Mouse (Mus musculus) lung, postnatal 14 days (tissue): Measurements from ENCODE around the gene Hist1h2ad.
"Not testable (repeated sequence)": the region's sequence is repeated elsewhere in the genome, so short reads cannot be mapped to it uniquely, and the experiment has no call there.

ENCODE experiments used
- DNase-seq: peaks from one replicate; pipeline ENCODE4 v3.0.0; 2021

Hist1h2ad gene

DNA sequence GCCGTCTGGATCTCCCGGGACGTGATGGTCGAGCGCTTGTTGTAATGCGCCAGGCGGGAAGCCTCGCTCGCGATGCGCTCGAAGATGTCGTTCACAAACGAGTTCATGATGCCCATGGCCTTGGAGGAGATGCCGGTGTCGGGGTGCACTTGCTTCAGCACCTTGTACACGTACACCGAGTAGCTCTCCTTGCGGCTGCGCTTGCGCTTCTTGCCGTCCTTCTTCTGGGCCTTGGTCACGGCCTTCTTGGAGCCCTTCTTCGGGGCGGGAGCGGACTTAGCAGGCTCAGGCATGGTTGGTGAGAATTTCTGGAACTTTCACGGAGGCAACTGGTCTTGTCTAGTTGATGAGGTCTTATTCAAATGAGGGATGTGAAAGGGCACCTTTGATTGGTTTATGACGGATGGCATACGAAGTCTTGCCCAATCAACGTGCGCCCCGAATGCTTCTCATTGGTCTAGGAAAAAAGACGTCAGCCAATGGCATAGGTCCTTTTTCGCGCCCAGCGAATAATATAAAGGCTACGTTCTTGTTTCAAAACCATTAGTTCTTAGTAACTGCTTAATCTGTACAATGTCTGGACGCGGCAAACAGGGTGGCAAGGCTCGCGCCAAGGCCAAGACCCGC is at the start of gene Hist1h2ad, which contains the start of gene Hist1h2bf:
Gene Hist1h2ad, plus strand, starts transcription at position 484 of the 627 bp plus-strand sequence.
Gene Hist1h2bf, minus strand, starts transcription at position 299 of the 627 bp plus-strand sequence.
- peak; percentile 88 for DNase-seq

GRCm38 (mm10) chr13:23524654-23525053 is 49.5 kb upstream of the Hist1h2ad start:
- peak; percentile 77 for DNase-seq

- no peak for DNase-seq
Observed at GRCm38 (mm10) chr13:23525901-23526300, 48.3 kb upstream of the Hist1h2ad start.

- DNase-seq = peak; percentile 96
Observed at GRCm38 (mm10) chr13:23526312-23526711, 47.9 kb upstream of the Hist1h2ad start.

DNA sequence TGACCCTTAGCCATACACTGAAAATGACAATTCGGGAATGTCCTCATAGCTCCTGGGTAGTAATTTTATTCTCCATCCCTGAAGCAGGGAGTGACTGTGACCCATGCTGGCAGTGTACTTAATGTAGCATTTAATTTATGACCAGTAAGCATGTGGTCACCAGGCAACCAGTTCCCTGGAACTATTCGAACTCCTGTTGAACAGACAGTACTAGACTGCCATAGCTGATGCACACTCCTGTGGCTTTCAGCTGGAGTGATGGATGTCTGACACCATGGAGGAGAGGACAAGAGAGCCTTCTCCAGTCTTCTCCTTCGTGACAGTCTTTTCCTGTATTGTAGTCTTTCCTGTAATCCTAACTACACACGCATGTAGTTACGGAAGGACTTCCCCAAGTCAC is 45.2 kb upstream of the Hist1h2ad start:
- DNase-seq = no peak

DNA sequence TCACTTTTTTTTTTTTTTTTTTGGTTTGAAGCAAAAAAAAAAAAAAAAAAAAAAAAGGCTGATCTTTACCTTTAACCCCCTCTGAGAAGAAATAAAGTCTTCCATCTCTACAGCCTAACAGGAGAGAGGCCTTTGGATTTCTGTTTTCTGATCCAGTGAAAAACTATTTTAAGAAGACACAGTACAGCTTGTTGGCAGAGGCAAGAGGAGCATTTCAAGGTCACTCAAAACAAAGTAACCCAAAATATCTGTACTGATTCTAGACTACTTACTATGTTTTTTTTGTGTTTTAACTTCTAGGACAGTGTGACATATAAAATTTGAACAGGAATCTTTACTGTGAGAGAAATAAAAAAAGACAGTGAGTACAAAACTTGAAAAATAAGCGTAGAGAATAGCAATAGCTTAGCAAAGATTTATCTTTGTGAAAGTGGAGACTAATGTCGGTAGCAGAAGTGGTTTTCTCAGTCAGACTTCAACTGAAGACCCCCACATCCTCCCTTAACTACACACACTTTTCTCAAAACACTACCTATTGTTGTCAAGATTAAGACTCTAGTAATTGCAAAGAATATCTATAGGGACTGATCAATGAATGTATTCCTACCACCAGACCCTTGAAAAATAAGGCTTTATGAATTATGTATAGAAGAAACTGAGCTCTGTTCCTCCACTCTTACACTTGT is 44.6 kb upstream of the Hist1h2ad start:
- DNase-seq = no peak

GRCm38 (mm10) chr13:23530181-23530900 is 43.8 kb upstream of the Hist1h2ad start:
- DNase-seq = peak; percentile 70

DNA sequence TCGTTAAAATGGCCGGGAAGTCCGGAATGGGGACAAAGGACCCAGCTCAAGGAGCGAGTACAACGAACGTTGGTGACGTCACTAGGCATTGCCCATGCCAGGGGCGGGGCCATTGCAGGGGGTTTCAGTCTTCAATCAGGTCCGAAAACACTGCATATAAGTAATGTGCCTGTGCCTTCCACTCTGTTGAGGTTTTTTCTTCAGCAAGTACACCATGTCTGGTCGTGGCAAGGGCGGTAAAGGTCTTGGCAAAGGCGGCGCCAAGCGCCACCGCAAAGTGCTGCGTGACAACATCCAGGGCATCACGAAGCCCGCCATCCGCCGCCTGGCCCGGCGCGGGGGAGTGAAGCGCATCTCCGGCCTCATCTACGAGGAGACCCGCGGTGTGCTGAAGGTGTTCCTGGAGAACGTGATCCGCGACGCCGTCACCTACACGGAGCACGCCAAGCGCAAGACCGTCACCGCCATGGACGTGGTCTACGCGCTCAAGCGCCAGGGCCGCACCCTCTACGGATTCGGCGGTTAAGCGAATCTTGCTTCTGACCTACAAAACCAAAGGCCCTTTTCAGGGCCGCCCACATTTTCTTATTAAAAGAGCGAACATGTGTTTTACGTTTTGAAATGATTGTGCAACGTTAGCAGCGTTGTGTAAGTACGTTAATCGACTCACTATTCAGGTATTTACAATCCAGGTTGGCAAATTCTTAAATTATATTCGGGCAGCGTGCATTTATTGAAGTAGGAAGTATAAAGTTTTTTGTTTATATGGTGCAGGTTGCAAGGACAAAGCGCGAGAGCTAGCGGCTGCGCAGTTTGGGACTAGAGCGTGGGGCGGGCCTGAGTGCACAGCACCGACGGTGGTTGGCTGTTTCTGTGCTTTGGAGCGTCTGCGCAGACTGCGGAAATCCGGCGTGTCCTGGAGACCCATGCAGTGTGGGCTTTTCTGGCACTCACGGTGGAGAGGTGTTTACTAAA is 43.0 kb upstream of the Hist1h2ad start, which contains the start of gene Hist1h4h:
Gene Hist1h4h, plus strand, starts transcription at position 150 of the 975 bp plus-strand sequence.
- DNase-seq = peak; percentile 97

GRCm38 (mm10) chr13:23532262-23533075 is 41.7 kb upstream of the Hist1h2ad start:
- no peak for DNase-seq

DNA sequence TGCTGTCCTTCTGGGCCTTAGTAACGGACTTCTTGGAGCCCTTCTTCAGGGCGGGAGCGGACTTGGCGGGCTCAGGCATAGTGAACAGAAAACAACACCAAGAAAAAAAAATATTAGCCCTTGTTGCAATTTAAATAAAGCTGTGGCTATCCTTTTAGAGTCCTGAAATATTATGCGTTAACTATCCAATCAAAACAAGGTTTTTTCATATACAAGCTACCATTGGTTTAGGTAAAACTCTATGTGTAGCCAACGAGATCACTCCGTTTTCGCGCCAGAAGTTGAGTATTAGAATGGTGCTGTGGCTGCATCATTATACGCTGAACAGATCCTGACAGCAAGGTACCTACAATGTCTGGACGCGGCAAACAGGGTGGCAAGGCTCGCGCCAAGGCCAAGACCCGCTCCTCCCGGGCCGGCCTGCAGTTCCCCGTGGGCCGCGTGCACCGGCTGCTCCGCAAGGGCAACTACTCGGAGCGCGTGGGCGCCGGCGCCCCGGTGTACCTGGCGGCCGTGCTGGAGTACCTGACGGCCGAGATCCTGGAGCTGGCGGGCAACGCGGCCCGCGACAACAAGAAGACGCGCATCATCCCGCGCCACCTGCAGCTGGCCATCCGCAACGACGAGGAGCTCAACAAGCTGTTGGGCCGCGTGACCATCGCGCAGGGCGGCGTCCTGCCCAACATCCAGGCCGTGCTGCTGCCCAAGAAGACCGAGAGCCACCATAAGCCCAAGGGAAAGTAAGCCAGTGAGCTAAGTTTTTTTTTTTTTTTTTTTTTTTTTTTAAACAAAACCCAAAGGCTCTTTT is 40.4 kb upstream of the Hist1h2ad start, which contains the start of gene Hist1h2af:
Gene Hist1h2af, plus strand, starts transcription at position 347 of the 808 bp plus-strand sequence.
- peak; percentile 68 for DNase-seq

- no peak for DNase-seq
Observed at GRCm38 (mm10) chr13:23534368-23535131, 39.6 kb upstream of the Hist1h2ad start.

GRCm38 (mm10) chr13:23535137-23536075 is 38.8 kb upstream of the Hist1h2ad start, which contains the start of gene Hist1h3g:
TSS of gene Hist1h3g (plus strand) at chr13:23535422.
- DNase-seq = peak; percentile 88

DNA sequence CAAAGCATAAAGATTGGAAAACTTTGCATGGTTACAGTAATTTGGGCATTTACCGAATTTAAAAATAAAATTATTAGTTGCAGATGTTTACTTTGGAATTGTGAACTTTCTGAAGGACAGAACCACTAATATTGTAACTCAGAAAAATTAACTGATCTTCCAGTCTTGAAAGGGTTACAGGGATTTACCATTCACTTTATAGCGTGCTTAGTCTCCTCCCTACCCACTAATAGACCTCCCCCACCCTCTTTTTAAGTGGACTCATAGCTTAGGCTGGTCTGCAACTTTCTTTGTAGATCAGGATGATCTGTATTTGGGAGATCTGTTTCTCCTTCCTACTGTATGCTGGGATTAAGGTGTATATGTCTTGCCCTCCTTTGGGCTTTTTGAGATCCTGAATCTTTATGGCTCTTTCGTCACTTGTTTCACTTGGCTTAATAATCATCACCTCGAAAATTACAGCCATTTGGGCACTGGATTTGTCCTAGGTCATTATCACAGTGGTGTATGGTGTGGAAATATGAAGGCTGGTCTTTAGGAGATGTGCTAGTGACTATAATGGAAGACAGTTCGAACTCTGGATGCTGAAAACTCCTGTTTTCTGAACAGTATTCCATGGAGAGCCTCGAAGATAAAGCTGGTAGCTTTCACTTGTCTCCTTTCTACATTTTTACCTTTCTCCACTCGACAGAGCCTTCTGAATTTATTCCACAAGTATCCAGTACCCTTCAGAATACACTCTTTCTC is 37.9 kb upstream of the Hist1h2ad start:
- no peak for DNase-seq

GRCm38 (mm10) chr13:23537006-23537710 is 37.0 kb upstream of the Hist1h2ad start:
- no peak for DNase-seq

DNA sequence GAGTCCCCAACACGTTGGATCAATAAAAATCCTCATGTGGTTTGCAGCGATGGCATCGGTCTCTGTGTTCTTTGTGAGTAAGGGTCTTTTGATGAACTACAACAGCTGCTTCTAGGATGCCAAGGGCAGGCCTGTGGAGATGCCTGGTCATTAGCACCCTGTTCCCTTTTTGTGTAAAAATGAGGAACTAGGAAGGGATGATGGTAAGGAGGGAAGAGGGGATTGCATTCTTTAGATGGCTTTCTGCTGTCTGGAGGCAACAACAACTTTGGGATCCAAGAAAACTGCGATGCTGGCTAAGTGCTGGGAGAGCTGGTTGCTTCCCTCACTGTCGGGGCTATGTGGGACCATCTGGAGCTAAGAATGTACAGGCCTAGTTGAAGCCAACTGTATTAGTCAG is 35.9 kb upstream of the Hist1h2ad start:
- no peak for DNase-seq

- DNase-seq = not testable (repeated sequence)
Observed at GRCm38 (mm10) chr13:23539821-23540220, 34.4 kb upstream of the Hist1h2ad start.

GRCm38 (mm10) chr13:23541497-23541896 is 32.7 kb upstream of the Hist1h2ad start:
- no peak for DNase-seq
